Mouse (Mus musculus): ENCODE results near the gene Dnajc30. TPM values are rescaled to one million over a fixed set of nuclear protein-coding genes. Genes with fewer than 3 reads are reported as not detected.

Gene Dnajc30
- polyA plus RNA-seq (2015; fragmentation: Nextera tagmentation; extraction: Ambion mirVana) = 34.0 and 34.2 TPM in 2 replicates

DNA sequence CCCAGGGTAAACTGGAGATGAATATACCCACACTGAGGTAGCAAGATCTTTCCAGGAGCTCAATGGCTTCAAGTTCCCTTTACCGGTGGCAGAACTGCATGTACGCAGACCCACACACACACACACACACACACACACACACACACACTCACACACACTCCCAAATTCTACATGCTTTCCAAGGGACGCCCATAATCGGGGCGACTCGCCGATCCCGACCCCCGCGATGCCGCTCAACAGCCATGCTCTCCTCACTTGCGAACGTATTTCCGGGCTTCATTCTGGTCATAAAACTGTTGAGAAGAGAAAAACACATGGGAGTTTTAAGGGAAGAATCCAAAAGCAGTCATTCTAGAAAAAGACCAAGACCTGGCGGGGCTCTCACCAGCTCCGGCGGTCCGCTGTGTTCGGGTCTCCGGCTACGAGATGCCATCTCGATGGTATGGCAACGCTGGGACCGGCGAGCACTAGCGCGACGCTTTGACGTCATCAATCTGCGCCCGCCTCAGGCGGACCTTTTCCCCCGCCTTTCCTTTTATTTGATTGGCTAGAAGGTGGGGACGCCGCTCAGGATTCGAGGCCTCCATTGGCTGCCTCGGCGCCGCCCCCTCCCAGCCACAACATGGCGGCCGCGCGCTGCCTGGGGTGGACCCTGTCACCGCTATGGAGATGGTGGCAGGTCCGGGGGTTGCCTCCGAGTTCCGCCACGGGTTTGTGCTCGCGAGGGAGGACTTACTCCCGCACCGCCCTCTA, at the start of gene Dnajc30:
Dnajc30 (plus strand) TSS at position 574 of the 753 bp plus-strand sequence.

DNA sequence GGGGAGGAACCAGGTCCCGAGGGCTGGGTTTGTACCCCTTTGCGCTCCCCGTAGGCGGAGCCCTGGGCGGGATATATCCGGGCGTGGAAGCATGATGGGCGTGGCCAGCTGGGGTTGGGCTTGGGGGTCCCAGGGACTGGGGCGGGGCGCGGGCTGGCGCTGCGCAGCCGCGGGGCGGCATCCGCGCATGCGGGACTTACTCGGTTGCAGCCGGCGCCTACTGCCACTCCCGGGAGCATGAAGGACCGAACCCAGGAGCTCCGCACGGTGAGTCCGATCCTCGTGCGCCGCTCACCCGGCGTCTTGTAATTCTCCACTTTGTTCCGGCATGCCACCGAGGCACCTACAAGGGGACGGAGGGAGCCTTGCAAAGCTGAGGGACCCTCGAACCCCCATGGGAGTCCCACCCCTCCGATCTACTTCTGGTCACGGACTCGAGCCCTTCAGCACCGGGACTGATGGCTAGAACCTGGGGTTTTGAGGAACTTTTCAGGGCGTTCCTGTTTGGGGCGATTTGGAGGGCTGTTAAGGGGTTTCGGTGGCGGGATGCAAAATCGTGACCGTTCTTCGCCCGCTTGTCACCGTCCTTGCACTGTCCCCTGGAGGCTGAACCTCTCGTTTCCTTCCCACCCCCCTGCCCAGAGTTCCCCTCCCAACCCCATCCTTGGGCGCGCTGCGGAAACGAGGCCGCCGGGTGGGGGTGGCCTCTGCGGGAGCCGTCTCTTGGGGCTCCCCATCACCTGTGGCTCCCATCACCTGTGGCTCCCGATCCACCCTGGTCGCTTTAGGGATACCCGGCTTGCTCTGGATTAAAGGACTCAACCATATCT, 40.4 kb upstream of the Dnajc30 start, which contains the start of gene Stx1a:
Stx1a (plus strand) TSS at position 139 of the 830 bp plus-strand sequence.

DNA sequence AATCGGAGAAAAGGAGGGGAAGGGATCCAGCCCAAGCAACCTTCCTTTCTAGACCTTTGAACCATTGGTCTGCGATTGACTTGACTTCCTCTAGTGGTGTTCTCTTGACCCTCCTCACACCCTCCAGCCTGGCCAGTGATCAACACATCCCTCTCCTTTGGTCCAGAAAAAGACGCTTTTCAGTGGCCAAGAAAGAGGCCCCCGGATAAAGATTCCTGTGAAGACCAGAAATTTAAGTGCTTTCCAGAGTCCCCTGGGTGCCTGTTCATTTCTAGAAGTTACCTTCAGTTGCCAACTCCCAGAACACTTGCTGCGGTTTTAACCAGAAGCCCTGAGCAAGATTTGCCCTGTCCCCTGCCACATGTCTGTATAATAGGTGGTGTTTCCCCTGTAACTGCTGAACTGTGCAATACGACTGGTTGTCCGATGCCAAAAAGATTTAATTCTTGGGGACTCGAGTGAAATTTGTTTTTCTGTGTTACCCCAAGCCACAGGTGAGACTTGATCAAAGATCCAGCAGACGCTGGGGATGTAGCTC, 976 bp downstream of the Dnajc30 start, which contains the start of gene Bud23:
Bud23 (minus strand) TSS at position 51 of the 538 bp plus-strand sequence.

DNA sequence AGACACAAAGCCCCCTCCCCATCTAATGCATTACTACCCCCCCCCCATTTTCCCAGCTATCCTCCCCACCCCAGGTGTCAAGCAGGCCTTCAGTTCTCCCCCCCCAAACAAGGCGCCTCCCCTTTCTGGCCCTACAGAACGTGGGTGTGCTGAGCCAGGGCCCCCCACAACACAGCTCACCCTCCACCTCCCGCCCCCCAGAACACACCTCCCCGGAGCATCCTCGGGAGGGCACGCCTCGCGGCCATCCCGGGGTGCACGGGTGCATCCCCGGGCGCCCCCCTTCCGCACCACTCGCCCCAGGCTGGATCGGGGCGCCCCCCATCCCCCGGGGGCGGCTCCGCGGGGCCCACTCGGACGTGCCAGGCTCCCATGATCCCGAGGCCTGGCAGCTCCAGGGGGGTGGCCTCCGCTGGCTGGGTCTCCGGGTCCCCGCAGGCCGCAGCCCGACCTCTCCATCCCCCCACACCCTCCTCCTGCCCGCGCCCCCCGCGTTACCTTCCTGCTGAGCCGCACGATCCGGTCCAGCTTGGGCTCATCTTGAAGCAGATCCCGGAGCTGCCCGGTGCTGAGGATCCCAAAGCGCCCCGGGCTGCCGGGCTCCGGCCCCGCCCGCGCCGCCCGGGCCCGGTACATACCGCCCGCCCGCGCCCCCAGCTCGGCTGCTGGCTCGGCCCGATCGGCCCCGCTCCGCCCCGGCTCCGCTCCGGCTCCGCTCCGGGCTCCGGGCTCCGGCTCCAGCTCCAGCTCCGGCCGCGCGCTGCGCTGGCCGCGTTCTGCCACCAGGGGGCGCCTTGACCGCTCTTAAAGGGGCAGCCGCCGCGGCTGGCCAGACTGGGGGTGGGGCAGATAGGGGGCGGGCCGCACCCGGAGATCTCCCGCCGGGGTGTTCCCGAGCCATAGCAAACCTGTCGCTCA, 13.8 kb downstream of the Dnajc30 start, which contains the start of gene Vps37d:
Vps37d (minus strand) TSS at position 703 of the 918 bp plus-strand sequence.

DNA sequence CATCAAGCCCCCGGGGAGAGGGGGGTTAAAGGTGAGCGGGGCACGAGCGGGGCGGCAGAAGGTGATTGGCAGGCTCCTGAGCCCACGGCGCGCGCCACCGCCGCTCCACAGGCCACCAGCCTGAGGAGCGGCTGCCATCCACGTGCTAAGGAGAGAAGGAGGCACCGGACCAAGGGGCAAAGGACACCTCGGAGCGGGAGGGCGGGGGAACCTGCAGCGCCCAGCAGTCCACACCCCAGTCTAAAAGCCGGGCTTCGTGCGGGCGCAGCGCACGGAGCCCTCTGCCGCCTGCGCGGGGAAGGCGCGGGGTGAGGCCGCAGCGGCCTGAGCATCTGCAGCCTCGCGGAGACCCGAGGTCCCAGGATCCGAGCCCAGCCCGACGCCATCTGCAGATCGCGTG, 25.7 kb downstream of the Dnajc30 start, which contains the start of gene Mlxipl:
Mlxipl (plus strand) TSS at position 238 of the 400 bp plus-strand sequence.

Other genes starting within 250 kb of the Dnajc30 start
- gene Tmem270, start 157.5 kb upstream of the Dnajc30 start, polyA plus RNA-seq (2015; fragmentation: Nextera tagmentation; extraction: Ambion mirVana) = not detected in 2 replicates
- not detected in 2 replicates for gene Cldn13, start 148.7 kb upstream of the Dnajc30 start, polyA plus RNA-seq (2015; fragmentation: Nextera tagmentation; extraction: Ambion mirVana)
- gene Mettl27, start 131.8 kb upstream of the Dnajc30 start, polyA plus RNA-seq (2015; fragmentation: Nextera tagmentation; extraction: Ambion mirVana) = 9.7 and 10.3 TPM in 2 replicates
- gene Cldn4, start 117.3 kb upstream of the Dnajc30 start, polyA plus RNA-seq (2015; fragmentation: Nextera tagmentation; extraction: Ambion mirVana) = 0.10 and 0.84 TPM in 2 replicates
- gene Cldn3, start 78.0 kb upstream of the Dnajc30 start, polyA plus RNA-seq (2015; fragmentation: Nextera tagmentation; extraction: Ambion mirVana) = 0.38 TPM in 1 of 2 replicates, not detected in the other
- 64.2 and 64.4 TPM in 2 replicates for gene Abhd11, start 55.0 kb upstream of the Dnajc30 start, polyA plus RNA-seq (2015; fragmentation: Nextera tagmentation; extraction: Ambion mirVana)
- gene Stx1a, start 40.7 kb upstream of the Dnajc30 start, polyA plus RNA-seq (2015; fragmentation: Nextera tagmentation; extraction: Ambion mirVana) = 1.7 and 1.9 TPM in 2 replicates
- 38.2 and 48.1 TPM in 2 replicates for gene Bud23, start 757 bp downstream of the Dnajc30 start, polyA plus RNA-seq (2015; fragmentation: Nextera tagmentation; extraction: Ambion mirVana)
- 2.1 and 2.6 TPM in 2 replicates for gene Vps37d, start 14.1 kb downstream of the Dnajc30 start, polyA plus RNA-seq (2015; fragmentation: Nextera tagmentation; extraction: Ambion mirVana)
- 9.6 and 9.8 TPM in 2 replicates for gene Mlxipl, start 25.7 kb downstream of the Dnajc30 start, polyA plus RNA-seq (2015; fragmentation: Nextera tagmentation; extraction: Ambion mirVana)
- 12.9 and 16.9 TPM in 2 replicates for gene Tbl2, start 85.5 kb downstream of the Dnajc30 start, polyA plus RNA-seq (2015; fragmentation: Nextera tagmentation; extraction: Ambion mirVana)
- gene Bcl7b, start 104.1 kb downstream of the Dnajc30 start, polyA plus RNA-seq (2015; fragmentation: Nextera tagmentation; extraction: Ambion mirVana) = 37.1 and 39.5 TPM in 2 replicates
- gene Baz1b, start 123.1 kb downstream of the Dnajc30 start, polyA plus RNA-seq (2015; fragmentation: Nextera tagmentation; extraction: Ambion mirVana) = 13.8 and 14.0 TPM in 2 replicates
- gene Fzd9, start 187.0 kb downstream of the Dnajc30 start, polyA plus RNA-seq (2015; fragmentation: Nextera tagmentation; extraction: Ambion mirVana) = 24.7 and 25.4 TPM in 2 replicates